Mouse (Mus musculus) thymus, adult 2 months (tissue): ENCODE results near the gene Lrrc25.

Experiments
- CTCF ChIP-seq: fragments of 200-500 bp; IDR thresholded peaks from 2 replicates; pipeline ENCODE4 v1.5.1; 2012; ENCODE audit warnings: mild to moderate bottlenecking, control low read depth, low read length, moderate library complexity, borderline replicate concordance; ENCODE audit not compliant: control insufficient read depth, poor library complexity, insufficient read depth; ENCODE audit errors: extremely low read depth
- POLR2A ChIP-seq: fragments of 200-500 bp; IDR thresholded peaks from 2 replicates; pipeline ENCODE4 v1.6.1; 2012; ENCODE audit warnings: mild to moderate bottlenecking, low read length, control low read depth, moderate library complexity; ENCODE audit not compliant: control insufficient read depth, poor library complexity, insufficient read depth; ENCODE audit errors: extremely low read depth

- no peak for TF ChIP-seq POLR2A
- TF ChIP-seq CTCF = no peak
Measured at GRCm38 (mm10) chr8:70622220-70622619, 6.3 kb downstream of the Lrrc25 start.
